Mouse (Mus musculus): ENCODE data around the gene Dtnb. TPM values are rescaled to one million over a fixed set of nuclear protein-coding genes. Genes with fewer than 3 reads are reported as not detected.

Dtnb gene
- polyA plus RNA-seq, 1 experiment from 2014 or later = 30.1 TPM

DNA sequence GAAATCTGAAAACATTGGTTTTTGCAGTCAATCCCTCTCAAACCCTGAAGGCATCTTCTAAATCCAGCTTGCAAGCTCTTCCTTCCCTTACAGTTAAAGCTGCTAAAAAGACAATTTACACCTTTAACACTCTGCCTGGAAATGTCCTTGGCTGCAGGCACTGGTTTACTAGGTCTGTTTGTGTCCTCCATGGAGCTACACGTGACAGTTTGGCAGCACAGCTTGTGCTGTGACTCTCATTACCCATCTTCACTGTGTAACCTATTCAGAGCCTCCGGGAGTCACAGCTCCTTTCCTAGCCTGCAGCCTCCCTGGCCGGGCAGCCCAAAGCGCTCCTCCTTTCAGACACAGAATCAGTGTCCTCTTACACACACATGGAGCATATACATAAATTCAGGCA is 8.5 kb upstream of the Dtnb start:
- ATAC-seq (ENCODE audit: low FRiP score) (no peak), DNase-seq (ENCODE audit: low spot score, missing footprints) (no peak)
- H3K9me3 ChIP-seq (ENCODE audit: control insufficient read depth, low read length) = no peaks in the 10 kb centered on the region
- no peak overlapping the region for H3K27ac ChIP-seq (ENCODE audit: low read depth, low read length)
- H3K36me3 ChIP-seq (ENCODE audit: control insufficient read depth, insufficient read depth, low read length) = no peaks in the 10 kb centered on the region
- H3K4me2 ChIP-seq = no peak overlapping the region
- no peak overlapping the region for H3K9ac ChIP-seq (ENCODE audit: low read length)
- WGBS = 88% methylated on average over 4 of the region's 4 CpGs
- H3K27me3 ChIP-seq (ENCODE audit: control insufficient read depth, insufficient read depth, low read length) = no peaks in the 10 kb centered on the region
- no peak overlapping the region for H3K4me3 ChIP-seq (ENCODE audit: low read depth, low read length)
- no peaks in the 10 kb centered on the region for H3K4me1 ChIP-seq (ENCODE audit: control insufficient read depth, insufficient read depth, low read length)

DNA sequence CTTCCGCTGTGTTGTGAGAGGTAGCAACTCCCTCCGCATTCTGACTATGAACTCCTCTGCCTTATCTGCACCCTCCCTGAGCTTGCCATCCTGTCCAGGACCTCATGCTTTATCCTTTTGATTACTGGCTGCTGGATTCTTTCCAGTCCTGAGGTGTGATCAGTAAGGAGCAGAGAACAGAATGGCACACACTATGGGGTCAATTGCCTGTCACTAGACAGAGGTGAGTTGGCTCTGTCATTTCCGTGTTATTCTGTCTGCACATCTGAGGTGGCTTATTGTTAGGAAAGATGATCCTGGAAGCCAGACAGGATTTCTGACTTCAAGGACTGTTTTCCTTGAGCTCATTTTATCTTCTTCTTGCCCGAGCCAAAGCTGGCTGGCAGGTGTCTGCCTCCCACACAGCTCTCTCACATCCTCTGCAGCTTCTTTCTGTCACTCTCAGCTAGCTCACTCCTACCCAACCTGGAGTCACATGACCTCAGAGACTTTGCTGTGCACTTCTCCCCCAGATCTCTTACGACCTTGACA is 3.7 kb upstream of the Dtnb start:
- Histone ChIP-seq H3K27me3 (ENCODE audit: control insufficient read depth, insufficient read depth, low read length) (no peaks in the 10 kb centered on the region), H3K4me2 (no peak overlapping the region), H3K9me3 (ENCODE audit: control insufficient read depth, low read length) (no peaks in the 10 kb centered on the region), H3K4me3 (ENCODE audit: low read depth, low read length) (no peak overlapping the region), H3K9ac (ENCODE audit: low read length) (no peak overlapping the region), H3K4me1 (ENCODE audit: control insufficient read depth, insufficient read depth, low read length) (peaks cover 7% of the 10 kb centered on the region), H3K27ac (ENCODE audit: low read depth, low read length) (no peak overlapping the region), H3K36me3 (ENCODE audit: control insufficient read depth, insufficient read depth, low read length) (no peaks in the 10 kb centered on the region)
- ATAC-seq (ENCODE audit: low FRiP score) (no peak), DNase-seq (ENCODE audit: low spot score, missing footprints) (no peak)
- WGBS = 77% methylated on average over 5 of the region's 5 CpGs

DNA sequence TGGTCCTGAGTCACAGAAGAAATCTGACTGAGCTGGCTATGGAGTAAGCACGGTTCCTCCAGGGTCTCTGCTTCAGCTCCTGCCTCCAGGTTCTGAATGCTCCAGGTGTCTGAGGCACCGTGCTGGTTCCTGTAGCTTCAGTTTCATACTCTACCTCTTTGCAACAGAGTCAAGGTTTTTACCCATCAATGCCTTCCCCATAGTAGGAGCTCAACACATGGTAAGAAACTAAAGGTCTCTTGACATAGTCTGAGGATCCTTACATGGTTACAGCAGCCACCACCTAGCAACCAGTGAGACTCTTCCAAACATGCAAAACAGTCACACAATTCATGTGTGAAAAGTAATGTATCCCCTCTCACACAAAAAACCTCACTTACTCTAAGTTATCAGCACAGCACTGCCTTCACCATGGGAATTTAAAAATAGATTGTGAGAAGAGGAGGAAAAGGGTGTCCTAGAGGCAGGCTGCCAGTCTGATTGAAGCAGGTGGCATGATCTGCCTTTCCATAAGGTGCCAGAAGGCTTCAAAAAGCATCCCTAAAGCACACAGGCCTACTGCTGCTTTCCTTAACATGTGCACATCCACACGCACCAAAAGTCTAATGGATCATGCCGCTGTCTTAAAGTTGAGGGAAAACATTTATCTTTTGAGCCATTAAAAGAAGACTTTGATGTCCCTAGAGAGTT is 1.3 kb upstream of the Dtnb start:
- 88% methylated on average over 4 of the region's 4 CpGs for WGBS
- Histone ChIP-seq H3K27me3 (ENCODE audit: control insufficient read depth, insufficient read depth, low read length) (no peaks in the 10 kb centered on the region), H3K27ac (ENCODE audit: low read depth, low read length) (no peak overlapping the region), H3K4me2 (no peak overlapping the region), H3K36me3 (ENCODE audit: control insufficient read depth, insufficient read depth, low read length) (no peaks in the 10 kb centered on the region), H3K9ac (ENCODE audit: low read length) (no peak overlapping the region), H3K4me3 (ENCODE audit: low read depth, low read length) (no peak overlapping the region), H3K9me3 (ENCODE audit: control insufficient read depth, low read length) (no peaks in the 10 kb centered on the region), H3K4me1 (ENCODE audit: control insufficient read depth, insufficient read depth, low read length) (peaks cover 10% of the 10 kb centered on the region)
- ATAC-seq (ENCODE audit: low FRiP score) (no peak), DNase-seq (ENCODE audit: low spot score, missing footprints) (no peak)

DNA sequence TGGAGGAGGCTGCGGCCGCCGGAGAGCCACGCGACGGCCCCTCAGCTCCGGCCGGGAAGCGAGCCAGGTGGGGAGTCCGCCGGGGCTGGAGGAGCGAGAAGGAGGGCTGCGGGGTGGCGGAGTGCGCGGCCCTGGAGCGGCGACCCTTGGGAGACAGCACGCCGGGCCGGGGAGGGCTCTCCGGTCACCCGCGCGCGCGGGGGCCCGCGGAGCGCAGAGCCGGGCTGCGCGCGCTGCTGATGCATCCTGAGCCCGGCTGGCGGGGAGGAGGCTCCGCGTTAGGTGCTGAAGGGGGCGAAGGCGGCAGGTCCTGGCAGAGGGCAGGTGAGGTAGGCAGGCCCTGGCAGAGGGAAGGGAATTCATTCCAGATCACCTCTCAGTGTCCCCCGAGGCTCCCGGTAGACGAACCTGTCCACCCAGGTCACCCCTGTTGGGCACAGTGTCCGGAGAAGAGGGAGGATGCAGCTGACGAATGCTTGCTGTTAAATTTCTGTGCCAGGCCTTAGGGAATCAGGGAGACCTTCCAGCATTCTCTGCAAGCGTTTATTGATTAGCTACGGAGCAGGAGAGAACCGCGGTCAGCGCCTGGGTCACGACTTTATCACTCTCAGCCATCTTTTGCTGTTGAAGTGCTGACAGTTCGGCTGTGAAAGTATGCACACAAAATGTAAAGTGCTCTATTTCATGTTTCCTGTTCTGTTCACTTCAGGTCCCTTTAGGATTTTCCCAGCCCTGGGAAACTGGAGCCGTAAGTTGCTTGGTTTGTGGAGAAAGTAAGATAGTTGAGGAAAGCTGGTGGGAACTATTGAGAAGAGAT is 608 bp downstream of the Dtnb start:
- Histone ChIP-seq H3K9ac (ENCODE audit: low read length) (peak overlapping the region; percentile 91), H3K9me3 (ENCODE audit: control insufficient read depth, low read length) (no peaks in the 10 kb centered on the region), H3K4me1 (ENCODE audit: control insufficient read depth, insufficient read depth, low read length) (peaks cover 10% of the 10 kb centered on the region), H3K27me3 (ENCODE audit: control insufficient read depth, insufficient read depth, low read length) (no peaks in the 10 kb centered on the region), H3K27ac (ENCODE audit: low read depth, low read length) (peak overlapping the region; percentile 61), H3K4me2 (peak overlapping the region; percentile 85), H3K36me3 (ENCODE audit: control insufficient read depth, insufficient read depth, low read length) (no peaks in the 10 kb centered on the region), H3K4me3 (ENCODE audit: low read depth, low read length) (peak overlapping the region; percentile 89)
- peak; percentile 94 for DNase-seq (ENCODE audit: low spot score, missing footprints)
- peak; percentile 84 for ATAC-seq (ENCODE audit: low FRiP score)
- WGBS = under 1% methylated on average over 45 of the region's 53 CpGs

DNA sequence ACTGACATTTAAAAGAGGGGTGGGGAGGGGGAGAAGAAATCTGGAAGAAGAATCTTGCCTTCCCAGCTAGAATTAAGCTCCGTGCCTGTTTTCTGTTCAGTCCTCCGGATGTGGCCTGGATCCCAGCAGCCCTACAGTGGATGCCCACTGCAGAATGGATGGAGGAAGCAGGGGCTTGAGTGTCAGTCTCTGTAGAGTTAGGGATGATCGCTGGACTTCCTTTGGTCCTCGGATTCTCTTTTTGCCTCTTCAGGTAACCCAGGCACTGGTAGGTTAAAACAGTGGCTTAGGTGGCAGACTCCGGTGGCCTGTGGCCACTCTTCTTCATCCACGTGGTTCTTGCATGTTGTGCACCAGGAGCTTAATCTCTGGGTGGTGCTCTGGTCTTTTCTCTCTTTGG is 1.2 kb downstream of the Dtnb start:
- peaks cover 10% of the 10 kb centered on the region for H3K4me1 ChIP-seq (ENCODE audit: control insufficient read depth, insufficient read depth, low read length)
- DNase-seq (ENCODE audit: low spot score, missing footprints) (peak; percentile 90), ATAC-seq (ENCODE audit: low FRiP score) (no peak)
- no peaks in the 10 kb centered on the region for H3K36me3 ChIP-seq (ENCODE audit: control insufficient read depth, insufficient read depth, low read length)
- peak overlapping the region; percentile 85 for H3K4me2 ChIP-seq
- peak overlapping the region; percentile 89 for H3K4me3 ChIP-seq (ENCODE audit: low read depth, low read length)
- no peaks in the 10 kb centered on the region for H3K27me3 ChIP-seq (ENCODE audit: control insufficient read depth, insufficient read depth, low read length)
- H3K9ac ChIP-seq (ENCODE audit: low read length) = peak overlapping the region; percentile 91; the same call in 1 of the 2 replicates
- no peak overlapping the region for H3K27ac ChIP-seq (ENCODE audit: low read depth, low read length)
- WGBS = 41% methylated on average over 6 of the region's 6 CpGs
- no peaks in the 10 kb centered on the region for H3K9me3 ChIP-seq (ENCODE audit: control insufficient read depth, low read length)

DNA sequence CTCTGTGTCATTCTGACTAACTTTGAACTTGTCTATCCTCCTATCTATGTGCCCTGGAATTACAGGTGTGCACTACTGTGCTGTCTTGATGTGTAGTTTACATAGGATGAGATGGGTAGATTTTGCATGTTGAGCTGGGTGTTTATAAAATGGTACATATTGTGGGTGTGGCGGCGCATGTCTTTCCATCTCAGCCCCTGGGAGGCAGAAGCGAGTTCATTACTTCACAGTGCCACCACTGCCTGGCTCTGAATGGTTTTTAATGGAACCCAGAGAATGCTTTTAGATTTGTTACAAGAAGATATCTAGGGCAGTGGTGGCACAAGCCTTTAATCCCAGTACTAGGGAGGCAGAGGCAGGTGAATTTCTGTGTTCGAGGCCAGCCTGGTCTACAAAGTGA is 2.5 kb downstream of the Dtnb start:
- Histone ChIP-seq H3K4me3 (ENCODE audit: low read depth, low read length) (no peak overlapping the region), H3K27me3 (ENCODE audit: control insufficient read depth, insufficient read depth, low read length) (no peaks in the 10 kb centered on the region), H3K9ac (ENCODE audit: low read length) (no peak overlapping the region), H3K4me1 (ENCODE audit: control insufficient read depth, insufficient read depth, low read length) (peaks cover 10% of the 10 kb centered on the region), H3K36me3 (ENCODE audit: control insufficient read depth, insufficient read depth, low read length) (no peaks in the 10 kb centered on the region), H3K9me3 (ENCODE audit: control insufficient read depth, low read length) (no peaks in the 10 kb centered on the region), H3K4me2 (no peak overlapping the region), H3K27ac (ENCODE audit: low read depth, low read length) (no peak overlapping the region)
- ATAC-seq (ENCODE audit: low FRiP score) (no peak), DNase-seq (ENCODE audit: low spot score, missing footprints) (no peak)
- 91% methylated on average over 4 of the region's 4 CpGs for WGBS

DNA sequence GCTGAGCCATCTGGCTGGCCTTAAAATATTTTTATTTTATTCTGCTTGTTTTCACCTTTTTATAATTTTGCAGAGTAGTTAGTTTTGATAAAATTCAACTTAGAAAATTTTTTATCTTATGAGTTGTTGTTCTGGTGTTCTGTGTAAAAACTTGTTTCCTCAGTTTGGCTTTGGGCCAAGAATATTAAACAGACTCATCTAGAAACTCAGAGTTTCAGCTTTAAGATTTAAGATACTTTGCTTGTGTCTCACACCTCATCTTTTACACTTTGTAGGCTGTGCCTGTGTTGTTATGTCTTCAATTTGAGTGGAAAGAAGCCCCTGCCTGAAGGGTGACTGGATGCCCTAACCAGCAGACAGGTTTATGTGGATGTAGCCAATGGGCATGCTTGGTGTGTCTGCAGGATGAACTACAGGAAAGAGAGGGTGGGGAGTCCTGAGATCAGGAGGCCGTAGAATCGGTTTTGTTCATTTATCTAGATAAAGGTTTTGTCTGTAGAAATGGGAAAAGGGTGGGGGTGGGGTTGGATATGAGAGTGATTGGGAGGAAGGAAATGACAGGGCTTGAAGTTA is 7.9 kb downstream of the Dtnb start:
- ATAC-seq (ENCODE audit: low FRiP score) = no peak
- Histone ChIP-seq H3K4me1 (ENCODE audit: control insufficient read depth, insufficient read depth, low read length) (no peaks in the 10 kb centered on the region), H3K9me3 (ENCODE audit: control insufficient read depth, low read length) (no peaks in the 10 kb centered on the region), H3K4me3 (ENCODE audit: low read depth, low read length) (no peak overlapping the region), H3K36me3 (ENCODE audit: control insufficient read depth, insufficient read depth, low read length) (no peaks in the 10 kb centered on the region), H3K9ac (ENCODE audit: low read length) (no peak overlapping the region), H3K27ac (ENCODE audit: low read depth, low read length) (no peak overlapping the region), H3K4me2 (no peak overlapping the region), H3K27me3 (ENCODE audit: control insufficient read depth, insufficient read depth, low read length) (no peaks in the 10 kb centered on the region)
- DNase-seq (ENCODE audit: low spot score, missing footprints) = no peak
- WGBS = 86% methylated on average over 2 of the region's 2 CpGs

DNA sequence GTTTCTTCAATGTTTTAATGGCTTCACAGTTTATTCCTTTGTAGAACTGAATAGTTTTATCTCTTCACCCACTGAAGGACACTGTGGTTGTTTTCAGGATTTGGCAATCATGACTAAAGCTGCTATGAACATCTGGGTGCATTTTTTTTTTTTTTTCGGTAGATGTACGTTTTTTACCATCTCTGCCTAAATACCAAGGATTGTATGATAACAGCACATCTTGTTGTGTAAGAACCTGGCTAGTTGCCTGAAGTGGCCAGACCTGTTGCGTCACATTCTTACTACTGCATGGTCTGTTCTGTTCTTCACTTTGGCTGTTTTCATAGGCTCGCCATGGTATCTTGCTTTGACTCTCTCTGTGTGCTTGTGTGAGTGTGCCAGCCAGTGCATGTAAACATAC is 10.4 kb downstream of the Dtnb start:
- no peaks in the 10 kb centered on the region for H3K27me3 ChIP-seq (ENCODE audit: control insufficient read depth, insufficient read depth, low read length)
- WGBS = 95% methylated on average over 4 of the region's 4 CpGs

DNA sequence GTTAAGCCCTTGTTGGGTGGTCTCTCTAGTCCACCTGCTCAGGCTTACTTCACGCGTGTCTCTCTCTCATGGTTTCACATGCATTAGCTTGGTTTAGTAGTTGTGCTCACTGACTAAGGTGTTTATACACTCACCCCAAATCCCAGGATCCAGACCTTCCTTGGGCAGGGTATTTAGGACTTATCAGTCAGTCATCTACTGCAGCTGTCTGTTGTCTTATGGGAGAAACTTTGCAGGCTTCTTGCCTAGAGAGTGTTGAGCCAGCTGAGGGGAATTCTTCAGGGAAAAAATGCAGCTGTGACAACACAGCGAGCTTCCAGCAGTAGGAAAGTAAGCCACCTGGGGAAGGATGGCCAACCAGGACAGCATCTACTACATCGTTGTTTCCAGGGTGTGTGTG is 13.3 kb downstream of the Dtnb start:
- WGBS = 64% methylated on average over 4 of the region's 4 CpGs
- Histone ChIP-seq H3K4me1 (ENCODE audit: control insufficient read depth, insufficient read depth, low read length) (no peaks in the 10 kb centered on the region), H3K36me3 (ENCODE audit: control insufficient read depth, insufficient read depth, low read length) (no peaks in the 10 kb centered on the region)

More for the DNA sequence above, 10.4 kb downstream of the Dtnb start:
- Histone ChIP-seq H3K9me3 (ENCODE audit: control insufficient read depth, low read length) (no peaks in the 10 kb centered on the region), H3K36me3 (ENCODE audit: control insufficient read depth, insufficient read depth, low read length) (no peaks in the 10 kb centered on the region), H3K9ac (ENCODE audit: low read length) (no peak overlapping the region), H3K4me3 (ENCODE audit: low read depth, low read length) (no peak overlapping the region), H3K27ac (ENCODE audit: low read depth, low read length) (no peak overlapping the region), H3K4me2 (no peak overlapping the region), H3K4me1 (ENCODE audit: control insufficient read depth, insufficient read depth, low read length) (no peaks in the 10 kb centered on the region)
- DNase-seq (ENCODE audit: low spot score, missing footprints) (no peak), ATAC-seq (ENCODE audit: low FRiP score) (no peak)

More for the DNA sequence above, 13.3 kb downstream of the Dtnb start:
- H3K9me3 ChIP-seq (ENCODE audit: control insufficient read depth, low read length) = no peaks in the 10 kb centered on the region
- no peak overlapping the region for H3K4me3 ChIP-seq (ENCODE audit: low read depth, low read length)
- no peak overlapping the region for H3K27ac ChIP-seq (ENCODE audit: low read depth, low read length)
- DNase-seq (ENCODE audit: low spot score, missing footprints) (no peak), ATAC-seq (ENCODE audit: low FRiP score) (no peak)
- H3K27me3 ChIP-seq (ENCODE audit: control insufficient read depth, insufficient read depth, low read length) = no peaks in the 10 kb centered on the region
- H3K4me2 ChIP-seq = no peak overlapping the region
- H3K9ac ChIP-seq (ENCODE audit: low read length) = no peak overlapping the region
